Mouse (Mus musculus): Measurements from ENCODE around the gene Pyroxd1. TPM values are rescaled to one million over a fixed set of nuclear protein-coding genes. Genes with fewer than 3 reads are reported as not detected.

The Pyroxd1 gene
- polyA plus RNA-seq, 1 experiment from 2014 or later: 26.8 TPM

GRCm38 (mm10) chr6:142387011-142387754, 41.7 kb downstream of the Pyroxd1 start, which contains the start of the genes Recql and Golt1b:
Gene Recql (minus strand): TSS chr6:142387087.
Gene Golt1b (plus strand): TSS chr6:142387221.
- Histone ChIP-seq H3K4me2 (ENCODE audit: low read length) (peak within 1 kb of the TSS; percentile 93), H3K36me3 (ENCODE audit: control insufficient read depth, insufficient read depth) (no peaks in the 10 kb centered on the region), H3K27me3 (replicated peaks; ENCODE audit: control insufficient read depth, insufficient read depth, low read length) (no peaks in the 10 kb centered on the region), H3K4me3 (replicated peaks; ENCODE audit: low read length) (peak within 1 kb of the TSS; percentile 93), H3K27ac (ENCODE audit: low read length) (peak within 1 kb of the TSS; percentile 54; the same call in 1 of the 2 replicates), H3K9me3 (ENCODE audit: control insufficient read depth, low read length) (no peaks in the 10 kb centered on the region), H3K9ac (replicated peaks; ENCODE audit: low read depth, low read length) (peak within 1 kb of the TSS; percentile 88), H3K4me1 (replicated peaks; ENCODE audit: control insufficient read depth, insufficient read depth, low read length) (peaks cover 16% of the 10 kb centered on the region)
- WGBS: under 1% methylated on average over 68 of the region's 87 CpGs
- ATAC-seq: peak; percentile 100

GRCm38 (mm10) chr6:142387755-142388271, 42.4 kb downstream of the Pyroxd1 start:
- Histone ChIP-seq H3K9ac (replicated peaks; ENCODE audit: low read depth, low read length) (peak overlapping the region; percentile 88), H3K9me3 (ENCODE audit: control insufficient read depth, low read length) (no peaks in the 10 kb centered on the region)
- 20% methylated on average over 8 of the region's 8 CpGs for WGBS

GRCm38 (mm10) chr6:142389101-142389500, 43.6 kb downstream of the Pyroxd1 start:
- H3K9me3 ChIP-seq (ENCODE audit: control insufficient read depth, low read length): no peaks in the 10 kb centered on the region
- no peak overlapping the region for H3K27ac ChIP-seq (ENCODE audit: low read length)
- no peak overlapping the region for H3K9ac ChIP-seq (replicated peaks; ENCODE audit: low read depth, low read length)
- H3K36me3 ChIP-seq (ENCODE audit: control insufficient read depth, insufficient read depth): peaks cover 4% of the 10 kb centered on the region; the same call in 1 of the 2 replicates
- ATAC-seq: no peak
- 88% methylated on average over 2 of the region's 2 CpGs for WGBS
- H3K4me2 ChIP-seq (ENCODE audit: low read length): no peak overlapping the region
- H3K27me3 ChIP-seq (replicated peaks; ENCODE audit: control insufficient read depth, insufficient read depth, low read length): no peaks in the 10 kb centered on the region
- H3K4me1 ChIP-seq (replicated peaks; ENCODE audit: control insufficient read depth, insufficient read depth, low read length): peaks cover 16% of the 10 kb centered on the region
- no peak overlapping the region for H3K4me3 ChIP-seq (replicated peaks; ENCODE audit: low read length)

More at GRCm38 (mm10) chr6:142387755-142388271, 42.4 kb downstream of the Pyroxd1 start:
- no peak for ATAC-seq
- no peaks in the 10 kb centered on the region for H3K36me3 ChIP-seq (ENCODE audit: control insufficient read depth, insufficient read depth)
- H3K27ac ChIP-seq (ENCODE audit: low read length): no peak overlapping the region
- H3K4me1 ChIP-seq (replicated peaks; ENCODE audit: control insufficient read depth, insufficient read depth, low read length): peaks cover 16% of the 10 kb centered on the region
- H3K4me3 ChIP-seq (replicated peaks; ENCODE audit: low read length): peak overlapping the region; percentile 93
- H3K4me2 ChIP-seq (ENCODE audit: low read length): peak overlapping the region; percentile 68
- H3K27me3 ChIP-seq (replicated peaks; ENCODE audit: control insufficient read depth, insufficient read depth, low read length): no peaks in the 10 kb centered on the region

- WGBS: 91% methylated on average over 5 of the region's 5 CpGs
- no peak for ATAC-seq
- H3K27ac ChIP-seq (ENCODE audit: low read length): no peak overlapping the region
Observed at GRCm38 (mm10) chr6:142392312-142392711, 46.9 kb downstream of the Pyroxd1 start.

GRCm38 (mm10) chr6:142394669-142395068, 49.2 kb downstream of the Pyroxd1 start:
- peaks cover 7% of the 10 kb centered on the region for H3K36me3 ChIP-seq (ENCODE audit: control insufficient read depth, insufficient read depth)
- H3K9me3 ChIP-seq (ENCODE audit: control insufficient read depth, low read length): no peaks in the 10 kb centered on the region
- no peak overlapping the region for H3K4me2 ChIP-seq (ENCODE audit: low read length)
- no peak overlapping the region for H3K9ac ChIP-seq (replicated peaks; ENCODE audit: low read depth, low read length)
- H3K27me3 ChIP-seq (replicated peaks; ENCODE audit: control insufficient read depth, insufficient read depth, low read length): no peaks in the 10 kb centered on the region
- H3K4me3 ChIP-seq (replicated peaks; ENCODE audit: low read length): no peak overlapping the region
- H3K4me1 ChIP-seq (replicated peaks; ENCODE audit: control insufficient read depth, insufficient read depth, low read length): no peaks in the 10 kb centered on the region
- H3K27ac ChIP-seq (ENCODE audit: low read length): no peak overlapping the region
- ATAC-seq: no peak
- 79% methylated on average over 5 of the region's 5 CpGs for WGBS

More at GRCm38 (mm10) chr6:142392312-142392711, 46.9 kb downstream of the Pyroxd1 start:
- no peak overlapping the region for H3K4me3 ChIP-seq (replicated peaks; ENCODE audit: low read length)
- H3K4me2 ChIP-seq (ENCODE audit: low read length): no peak overlapping the region
- H3K36me3 ChIP-seq (ENCODE audit: control insufficient read depth, insufficient read depth): peaks cover 7% of the 10 kb centered on the region
- H3K27me3 ChIP-seq (replicated peaks; ENCODE audit: control insufficient read depth, insufficient read depth, low read length): no peaks in the 10 kb centered on the region
- peaks cover 12% of the 10 kb centered on the region for H3K4me1 ChIP-seq (replicated peaks; ENCODE audit: control insufficient read depth, insufficient read depth, low read length)
- no peaks in the 10 kb centered on the region for H3K9me3 ChIP-seq (ENCODE audit: control insufficient read depth, low read length)
- no peak overlapping the region for H3K9ac ChIP-seq (replicated peaks; ENCODE audit: low read depth, low read length)

- H3K27me3 ChIP-seq (replicated peaks; ENCODE audit: control insufficient read depth, insufficient read depth, low read length): no peaks in the 10 kb centered on the region
- H3K9ac ChIP-seq (replicated peaks; ENCODE audit: low read depth, low read length): no peak overlapping the region
- H3K4me3 ChIP-seq (replicated peaks; ENCODE audit: low read length): no peak overlapping the region
- H3K4me1 ChIP-seq (replicated peaks; ENCODE audit: control insufficient read depth, insufficient read depth, low read length): no peaks in the 10 kb centered on the region
- H3K4me2 ChIP-seq (ENCODE audit: low read length): no peak overlapping the region
- peaks cover 7% of the 10 kb centered on the region for H3K36me3 ChIP-seq (ENCODE audit: control insufficient read depth, insufficient read depth)
- no peak for ATAC-seq
- no peaks in the 10 kb centered on the region for H3K9me3 ChIP-seq (ENCODE audit: control insufficient read depth, low read length)
- 96% methylated on average over 6 of the region's 6 CpGs for WGBS
- H3K27ac ChIP-seq (ENCODE audit: low read length): no peak overlapping the region
Observed at GRCm38 (mm10) chr6:142395756-142396155, 50.3 kb downstream of the Pyroxd1 start.

- no peak overlapping the region for H3K4me2 ChIP-seq (ENCODE audit: low read length)
- H3K4me3 ChIP-seq (replicated peaks; ENCODE audit: low read length): no peak overlapping the region
- H3K27me3 ChIP-seq (replicated peaks; ENCODE audit: control insufficient read depth, insufficient read depth, low read length): peaks cover 15% of the 10 kb centered on the region
- ATAC-seq: peak; percentile 50
- no peaks in the 10 kb centered on the region for H3K9me3 ChIP-seq (ENCODE audit: control insufficient read depth, low read length)
- H3K36me3 ChIP-seq (ENCODE audit: control insufficient read depth, insufficient read depth): no peaks in the 10 kb centered on the region
- H3K27ac ChIP-seq (ENCODE audit: low read length): no peak overlapping the region
- peaks cover 4% of the 10 kb centered on the region; the same call in 1 of the 2 replicates for H3K4me1 ChIP-seq (replicated peaks; ENCODE audit: control insufficient read depth, insufficient read depth, low read length)
- WGBS: 0% methylated on average over 1 of the region's 1 CpGs
- H3K9ac ChIP-seq (replicated peaks; ENCODE audit: low read depth, low read length): no peak overlapping the region
Observed at GRCm38 (mm10) chr6:142411140-142411539, 65.7 kb downstream of the Pyroxd1 start.

Other genes with a start within 250 kb of the Pyroxd1 start
- gene Slco1a6, start 137.1 kb upstream of the Pyroxd1 start, polyA plus RNA-seq (2015; fragmentation: Nextera tagmentation; extraction: Ambion mirVana): 0.26 and 0.60 TPM in 2 replicates
- gene Iapp, start 47.2 kb upstream of the Pyroxd1 start, polyA plus RNA-seq (2015; fragmentation: Nextera tagmentation; extraction: Ambion mirVana): not detected in 2 replicates
- 0.42 and 0.44 TPM in 2 replicates for gene Slco1a5, start 22.7 kb upstream of the Pyroxd1 start, polyA plus RNA-seq (2015; fragmentation: Nextera tagmentation; extraction: Ambion mirVana)
- 31.8 and 35.1 TPM in 2 replicates for gene Recql, start 41.4 kb downstream of the Pyroxd1 start, polyA plus RNA-seq (2015; fragmentation: Nextera tagmentation; extraction: Ambion mirVana)
- gene Golt1b, start 41.6 kb downstream of the Pyroxd1 start, polyA plus RNA-seq (2015; fragmentation: Nextera tagmentation; extraction: Ambion mirVana): 86.4 and 95.3 TPM in 2 replicates
- 2.7 and 2.9 TPM in 2 replicates for gene Spx, start 67.8 kb downstream of the Pyroxd1 start, polyA plus RNA-seq (2015; fragmentation: Nextera tagmentation; extraction: Ambion mirVana)
- gene Gys2, start 127.5 kb downstream of the Pyroxd1 start, polyA plus RNA-seq (2015; fragmentation: Nextera tagmentation; extraction: Ambion mirVana): not detected in 2 replicates
- 452 and 466 TPM in 2 replicates for gene Ldhb, start 162.3 kb downstream of the Pyroxd1 start, polyA plus RNA-seq (2015; fragmentation: Nextera tagmentation; extraction: Ambion mirVana)
- 13.0 and 14.1 TPM in 2 replicates for gene Kcnj8, start 226.0 kb downstream of the Pyroxd1 start, polyA plus RNA-seq (2015; fragmentation: Nextera tagmentation; extraction: Ambion mirVana)

Data from forebrain, embryonic 16.5 days (tissue).